Mouse (Mus musculus): ENCODE data around the gene Sox5. TPM values are rescaled to one million over a fixed set of nuclear protein-coding genes. Genes with fewer than 3 reads are reported as not detected.

The Sox5 gene
- polyA plus RNA-seq, 1 experiment from 2014 or later, result 23.4 TPM

- H3K4me3 ChIP-seq (ENCODE audit: low read depth, low read length), result no peak overlapping the region
- WGBS, result 90% methylated on average over 5 of the region's 5 CpGs
- DNase-seq (ENCODE audit: low spot score), result no peak
These were observed 138.2 kb downstream of the Sox5 start for GRCm38 (mm10) chr6:144643601-144644000.

GRCm38 (mm10) chr6:144641888-144642287 is 139.9 kb downstream of the Sox5 start:
- no peak overlapping the region for H3K27ac ChIP-seq (replicated peaks; ENCODE audit: low read depth, low read length)
- H3K36me3 ChIP-seq (replicated peaks; ENCODE audit: control insufficient read depth, insufficient read depth, low read depth, low read length), result no peaks in the 10 kb centered on the region
- H3K27me3 ChIP-seq (ENCODE audit: control insufficient read depth, insufficient read depth, low read length), result no peaks in the 10 kb centered on the region
- no peak overlapping the region for H3K4me2 ChIP-seq (ENCODE audit: low read depth, low read length)
- DNase-seq (ENCODE audit: low spot score) (no peak), ATAC-seq (replicated peaks; ENCODE audit: insufficient number of reproducible peaks, low FRiP score, low TSS enrichment, low read depth) (no peak)
- H3K9ac ChIP-seq (replicated peaks; ENCODE audit: low read length), result no peak overlapping the region
- H3K4me3 ChIP-seq (ENCODE audit: low read depth, low read length), result no peak overlapping the region
- no peaks in the 10 kb centered on the region for H3K4me1 ChIP-seq (ENCODE audit: control insufficient read depth, insufficient read depth, low read length)
- H3K9me3 ChIP-seq (replicated peaks; ENCODE audit: control insufficient read depth, low read length), result no peaks in the 10 kb centered on the region
- WGBS, result 66% methylated on average over 5 of the region's 5 CpGs

More at GRCm38 (mm10) chr6:144643601-144644000, 138.2 kb downstream of the Sox5 start:
- H3K9me3 ChIP-seq (replicated peaks; ENCODE audit: control insufficient read depth, low read length), result no peaks in the 10 kb centered on the region
- no peaks in the 10 kb centered on the region for H3K27me3 ChIP-seq (ENCODE audit: control insufficient read depth, insufficient read depth, low read length)
- H3K4me1 ChIP-seq (ENCODE audit: control insufficient read depth, insufficient read depth, low read length), result no peaks in the 10 kb centered on the region
- H3K9ac ChIP-seq (replicated peaks; ENCODE audit: low read length), result no peak overlapping the region
- H3K27ac ChIP-seq (replicated peaks; ENCODE audit: low read depth, low read length), result no peak overlapping the region
- no peaks in the 10 kb centered on the region for H3K36me3 ChIP-seq (replicated peaks; ENCODE audit: control insufficient read depth, insufficient read depth, low read depth, low read length)
- no peak overlapping the region for H3K4me2 ChIP-seq (ENCODE audit: low read depth, low read length)
- no peak for ATAC-seq (replicated peaks; ENCODE audit: insufficient number of reproducible peaks, low FRiP score, low TSS enrichment, low read depth)

- no peak overlapping the region for H3K4me3 ChIP-seq (ENCODE audit: low read depth, low read length)
- 83% methylated on average over 3 of the region's 3 CpGs for WGBS
- no peak for DNase-seq (ENCODE audit: low spot score)
- H3K4me2 ChIP-seq (ENCODE audit: low read depth, low read length), result no peak overlapping the region
- no peak for ATAC-seq (replicated peaks; ENCODE audit: insufficient number of reproducible peaks, low FRiP score, low TSS enrichment, low read depth)
- no peak overlapping the region for H3K9ac ChIP-seq (replicated peaks; ENCODE audit: low read length)
- no peaks in the 10 kb centered on the region for H3K9me3 ChIP-seq (replicated peaks; ENCODE audit: control insufficient read depth, low read length)
- H3K27me3 ChIP-seq (ENCODE audit: control insufficient read depth, insufficient read depth, low read length), result no peaks in the 10 kb centered on the region
- H3K4me1 ChIP-seq (ENCODE audit: control insufficient read depth, insufficient read depth, low read length), result no peaks in the 10 kb centered on the region
- no peaks in the 10 kb centered on the region for H3K36me3 ChIP-seq (replicated peaks; ENCODE audit: control insufficient read depth, insufficient read depth, low read depth, low read length)
- no peak overlapping the region for H3K27ac ChIP-seq (replicated peaks; ENCODE audit: low read depth, low read length)
These were observed 141.2 kb downstream of the Sox5 start for GRCm38 (mm10) chr6:144640591-144640990.

GRCm38 (mm10) chr6:144638547-144638946 is 143.2 kb downstream of the Sox5 start:
- no peak overlapping the region for H3K4me2 ChIP-seq (ENCODE audit: low read depth, low read length)
- 75% methylated on average over 5 of the region's 5 CpGs for WGBS

GRCm38 (mm10) chr6:144627539-144628115 is 154.2 kb downstream of the Sox5 start:
- DNase-seq (ENCODE audit: low spot score), result no peak
- Histone ChIP-seq H3K27ac (replicated peaks; ENCODE audit: low read depth, low read length) (no peak overlapping the region), H3K4me2 (ENCODE audit: low read depth, low read length) (no peak overlapping the region), H3K9ac (replicated peaks; ENCODE audit: low read length) (no peak overlapping the region), H3K9me3 (replicated peaks; ENCODE audit: control insufficient read depth, low read length) (no peaks in the 10 kb centered on the region), H3K4me3 (ENCODE audit: low read depth, low read length) (no peak overlapping the region), H3K27me3 (ENCODE audit: control insufficient read depth, insufficient read depth, low read length) (no peaks in the 10 kb centered on the region), H3K36me3 (replicated peaks; ENCODE audit: control insufficient read depth, insufficient read depth, low read depth, low read length) (no peaks in the 10 kb centered on the region), H3K4me1 (ENCODE audit: control insufficient read depth, insufficient read depth, low read length) (no peaks in the 10 kb centered on the region)
- 88% methylated on average over 7 of the region's 7 CpGs for WGBS
- ATAC-seq (replicated peaks; ENCODE audit: insufficient number of reproducible peaks, low FRiP score, low TSS enrichment, low read depth), result no peak

More at GRCm38 (mm10) chr6:144638547-144638946, 143.2 kb downstream of the Sox5 start:
- DNase-seq (ENCODE audit: low spot score) (no peak), ATAC-seq (replicated peaks; ENCODE audit: insufficient number of reproducible peaks, low FRiP score, low TSS enrichment, low read depth) (no peak)
- no peaks in the 10 kb centered on the region for H3K4me1 ChIP-seq (ENCODE audit: control insufficient read depth, insufficient read depth, low read length)
- H3K27me3 ChIP-seq (ENCODE audit: control insufficient read depth, insufficient read depth, low read length), result no peaks in the 10 kb centered on the region
- H3K9ac ChIP-seq (replicated peaks; ENCODE audit: low read length), result no peak overlapping the region
- H3K9me3 ChIP-seq (replicated peaks; ENCODE audit: control insufficient read depth, low read length), result no peaks in the 10 kb centered on the region
- no peaks in the 10 kb centered on the region for H3K36me3 ChIP-seq (replicated peaks; ENCODE audit: control insufficient read depth, insufficient read depth, low read depth, low read length)
- no peak overlapping the region for H3K4me3 ChIP-seq (ENCODE audit: low read depth, low read length)
- no peak overlapping the region for H3K27ac ChIP-seq (replicated peaks; ENCODE audit: low read depth, low read length)

- Histone ChIP-seq H3K9ac (replicated peaks; ENCODE audit: low read length) (no peak overlapping the region), H3K4me1 (ENCODE audit: control insufficient read depth, insufficient read depth, low read length) (no peaks in the 10 kb centered on the region), H3K4me2 (ENCODE audit: low read depth, low read length) (no peak overlapping the region), H3K27ac (replicated peaks; ENCODE audit: low read depth, low read length) (no peak overlapping the region), H3K9me3 (replicated peaks; ENCODE audit: control insufficient read depth, low read length) (no peaks in the 10 kb centered on the region), H3K36me3 (replicated peaks; ENCODE audit: control insufficient read depth, insufficient read depth, low read depth, low read length) (no peaks in the 10 kb centered on the region), H3K4me3 (ENCODE audit: low read depth, low read length) (no peak overlapping the region), H3K27me3 (ENCODE audit: control insufficient read depth, insufficient read depth, low read length) (no peaks in the 10 kb centered on the region)
- 0 out of 2 replicates have a peak, but pooled peaks have one; percentile 48 for ATAC-seq (replicated peaks; ENCODE audit: insufficient number of reproducible peaks, low FRiP score, low TSS enrichment, low read depth)
- 45% methylated on average over 3 of the region's 3 CpGs for WGBS
- peak; percentile 68 for DNase-seq (ENCODE audit: low spot score)
These were observed 160.5 kb downstream of the Sox5 start for GRCm38 (mm10) chr6:144621089-144621769.

GRCm38 (mm10) chr6:144611383-144611791 is 170.4 kb downstream of the Sox5 start:
- DNase-seq (ENCODE audit: low spot score) (peak; percentile 36), ATAC-seq (replicated peaks; ENCODE audit: insufficient number of reproducible peaks, low FRiP score, low TSS enrichment, low read depth) (0 out of 2 replicates have a peak, but pooled peaks have one; percentile 34)
- no peaks in the 10 kb centered on the region for H3K36me3 ChIP-seq (replicated peaks; ENCODE audit: control insufficient read depth, insufficient read depth, low read depth, low read length)
- no peaks in the 10 kb centered on the region for H3K27me3 ChIP-seq (ENCODE audit: control insufficient read depth, insufficient read depth, low read length)
- WGBS, result 38% methylated on average over 4 of the region's 4 CpGs
- H3K4me2 ChIP-seq (ENCODE audit: low read depth, low read length), result no peak overlapping the region
- no peaks in the 10 kb centered on the region for H3K4me1 ChIP-seq (ENCODE audit: control insufficient read depth, insufficient read depth, low read length)
- H3K27ac ChIP-seq (replicated peaks; ENCODE audit: low read depth, low read length), result no peak overlapping the region
- H3K9ac ChIP-seq (replicated peaks; ENCODE audit: low read length), result no peak overlapping the region
- no peak overlapping the region for H3K4me3 ChIP-seq (ENCODE audit: low read depth, low read length)
- no peaks in the 10 kb centered on the region for H3K9me3 ChIP-seq (replicated peaks; ENCODE audit: control insufficient read depth, low read length)

- no peaks in the 10 kb centered on the region for H3K27me3 ChIP-seq (ENCODE audit: control insufficient read depth, insufficient read depth, low read length)
- no peak overlapping the region for H3K4me2 ChIP-seq (ENCODE audit: low read depth, low read length)
- ATAC-seq (replicated peaks; ENCODE audit: insufficient number of reproducible peaks, low FRiP score, low TSS enrichment, low read depth) (no peak), DNase-seq (ENCODE audit: low spot score) (no peak)
- H3K36me3 ChIP-seq (replicated peaks; ENCODE audit: control insufficient read depth, insufficient read depth, low read depth, low read length), result no peaks in the 10 kb centered on the region
- no peaks in the 10 kb centered on the region for H3K4me1 ChIP-seq (ENCODE audit: control insufficient read depth, insufficient read depth, low read length)
- no peaks in the 10 kb centered on the region for H3K9me3 ChIP-seq (replicated peaks; ENCODE audit: control insufficient read depth, low read length)
- no peak overlapping the region for H3K27ac ChIP-seq (replicated peaks; ENCODE audit: low read depth, low read length)
- no peak overlapping the region for H3K9ac ChIP-seq (replicated peaks; ENCODE audit: low read length)
- WGBS, result 68% methylated on average over 8 of the region's 8 CpGs
- H3K4me3 ChIP-seq (ENCODE audit: low read depth, low read length), result no peak overlapping the region
These were observed 170.9 kb downstream of the Sox5 start for GRCm38 (mm10) chr6:144610878-144611277.
